Mouse (Mus musculus): ENCODE data around the gene Usp43.

DNA sequence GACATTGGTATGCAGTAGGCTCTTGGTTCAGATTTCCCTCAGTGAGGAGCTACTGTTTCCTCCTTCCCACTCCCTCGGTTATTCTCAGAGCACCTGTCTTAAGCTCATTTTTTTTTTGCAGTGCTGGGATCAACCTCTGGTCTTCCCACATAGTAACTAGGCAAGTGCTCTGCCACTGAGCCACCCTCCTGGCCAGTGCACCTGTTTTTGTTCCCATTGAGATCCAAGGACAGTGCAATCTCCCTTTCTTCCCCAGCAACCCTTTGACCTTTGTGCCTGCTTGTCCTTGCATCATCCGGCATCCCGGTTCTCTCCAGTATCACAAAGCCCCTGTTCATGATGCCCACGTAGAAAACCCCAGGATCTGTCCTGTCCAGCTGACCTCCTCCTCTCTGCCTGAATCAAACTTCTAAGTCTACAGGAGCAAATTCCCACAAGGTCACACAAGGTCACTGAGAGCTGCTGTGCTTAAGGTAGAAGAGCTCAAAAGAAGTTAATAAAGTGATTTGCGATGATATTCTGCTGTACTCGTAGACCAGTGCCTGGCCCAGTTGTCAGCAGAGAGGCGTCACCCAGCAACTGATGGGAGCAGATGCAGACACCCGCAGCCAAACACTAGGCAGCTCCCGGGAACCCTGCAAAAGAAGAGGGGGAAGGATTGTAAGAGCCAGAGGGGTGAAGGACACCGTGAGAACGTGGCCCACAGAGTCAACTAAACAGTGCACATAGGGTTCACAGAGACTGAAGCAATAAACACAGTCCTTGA lies 114.9 kb downstream of the Usp43 start:
- TF ChIP-seq POLR2A (IDR thresholded peaks at IDR 0.05; ENCODE audit: borderline replicate concordance, low read depth, low read length) (no peak), CTCF (IDR thresholded peaks at IDR 0.05; ENCODE audit: low read depth, low read length) (no peak; the same call in 1 of the 2 replicates)
